Mouse (Mus musculus): ENCODE measurements at regions not wholly inside any gene's neighbourhood (a gene's known extent, or its start where the extent isn't known, plus 50 kb on each side); places are given as distances from the start of the nearest gene placed in this dataset.

DNA sequence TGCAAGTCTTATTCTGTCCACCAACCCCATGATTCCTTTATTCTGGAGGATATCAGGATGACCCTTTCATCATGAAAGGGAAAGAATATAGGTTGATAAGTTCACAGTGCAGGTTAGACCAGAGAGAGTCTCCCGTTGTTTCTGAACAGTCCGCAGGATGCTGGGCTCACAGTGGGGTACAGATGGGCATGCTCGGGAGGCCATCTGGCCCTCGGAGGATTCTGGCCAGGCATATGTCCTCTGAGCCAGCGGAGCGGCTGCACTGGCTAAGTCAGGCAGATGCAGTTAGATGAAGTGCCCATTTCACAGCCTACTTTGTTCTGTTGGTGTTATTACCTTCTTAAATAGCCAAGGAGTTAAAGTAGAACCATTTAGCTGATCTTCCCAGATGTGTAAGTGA, 135.3 kb upstream of the Tas2r119 start:
- no peak for TF ChIP-seq POLR2A (IDR thresholded peaks at IDR 0.05; ENCODE audit: low read depth, low read length)
- no peak for TF ChIP-seq CTCF (IDR thresholded peaks at IDR 0.05; ENCODE audit: extremely low read depth, insufficient read depth, insufficient read length, insufficient replicate concordance)
